In the genomic region with DNA sequence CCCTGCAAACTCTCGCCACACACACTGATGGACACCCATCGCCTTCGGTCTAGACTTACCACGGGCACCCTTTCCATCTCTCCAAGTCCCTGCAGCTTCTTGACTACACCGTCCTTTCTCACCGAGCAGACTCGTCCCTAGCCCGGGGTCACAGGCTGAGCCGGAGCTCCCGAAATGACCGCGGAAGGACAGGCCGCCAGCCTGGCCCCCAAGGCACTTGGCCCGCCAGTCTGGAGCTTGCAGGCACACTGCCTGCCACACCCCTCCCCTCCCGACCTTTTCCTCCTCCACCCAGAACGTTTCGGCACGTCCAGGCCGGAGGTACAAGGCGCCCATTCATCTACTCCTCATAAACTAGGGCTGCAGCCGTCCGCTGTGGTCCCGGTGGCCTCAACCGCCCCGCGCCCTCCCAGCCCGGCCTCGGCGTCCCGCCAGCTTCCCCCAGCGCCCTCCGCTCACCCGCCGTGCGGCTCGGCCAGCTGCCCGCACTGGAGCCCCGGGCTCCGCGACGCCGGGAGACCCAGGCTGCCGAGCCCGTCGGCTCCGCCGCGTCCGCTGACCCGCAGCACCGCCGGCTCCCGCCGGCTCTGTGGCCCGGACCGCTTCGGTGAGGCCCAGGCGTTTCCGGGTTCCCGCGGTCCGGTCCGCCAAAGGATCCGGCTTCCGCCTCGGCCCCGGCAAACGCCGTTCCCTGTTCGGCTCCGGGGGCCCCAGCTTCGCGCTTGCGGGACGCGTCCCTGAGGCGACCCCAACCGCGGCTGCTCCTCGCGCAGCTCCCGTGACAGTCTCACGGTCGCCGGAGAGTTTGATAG, we compare ENCODE assay signal across 8 mouse cellular contexts. TPM values are rescaled to one million over a fixed set of nuclear protein-coding genes. Genes with fewer than 3 reads are reported as not detected.
DNase-seq lines count a peak whose midpoint lies in the region; ATAC-seq lines count a peak whose summit lies in the region.

No protein-coding gene starts in this region.

- peak; percentile 76 for DNase-seq in R1 (ENCODE audit: low read depth, low spot score)
- peak; percentile 80 to 84 for DNase-seq in cerebellum, postnatal 36 days
- peak; percentile 74 to 81 for DNase-seq in frontal cortex, postnatal 36 days (ENCODE audit: low spot score in 2 of 2)
- peak; percentile 70 to 81 for DNase-seq in left cerebral cortex, adult 18-20 months (ENCODE audit: low spot score in 2 of 2)
- DNase-seq in lung, postnatal 4 days = peak; percentile 90 to 92
- DNase-seq in retina, postnatal 1 day = peak; percentile 79
- peak; percentile 68 to 85 for DNase-seq in urinary bladder, adult 18-20 months (ENCODE audit: low spot score in 2 of 2)

- under 1% methylated on average over 76 of the region's 85 CpGs for WGBS in hindbrain, embryonic 15.5 days

- peak overlapping the region; percentile 91 for H3K4me3 ChIP-seq in hindbrain, embryonic 15.5 days

- peaks cover 5% of the 10 kb centered on the region; the same call in 1 of the 2 replicates for H3K27me3 ChIP-seq in hindbrain, embryonic 15.5 days

- peak overlapping the region; percentile 89 for H3K4me2 ChIP-seq in hindbrain, embryonic 15.5 days

- peaks cover 14% of the 10 kb centered on the region for H3K4me1 ChIP-seq in hindbrain, embryonic 15.5 days (replicated peaks)

- peak; percentile 93 for ATAC-seq in hindbrain, embryonic 15.5 days (ENCODE audit: low FRiP score, low read depth)

- peak overlapping the region; percentile 89 for H3K9ac ChIP-seq in hindbrain, embryonic 15.5 days

- H3K27ac ChIP-seq in hindbrain, embryonic 15.5 days (replicated peaks) = peak overlapping the region; percentile 72

- H3K36me3 ChIP-seq in hindbrain, embryonic 15.5 days = 0 out of 2 replicates have a peak, but pooled peaks cover 2% of the 10 kb centered on the region

- no peaks in the 10 kb centered on the region for H3K9me3 ChIP-seq in hindbrain, embryonic 15.5 days

RNA-seq across cellular contexts. Expression of gene Slc35a3, which starts 0.8 kb away (rescaled TPM):
- 8.0 and 8.7 TPM in 2 replicates for polyA plus RNA-seq in hindbrain, embryonic 15.5 days (2015; fragmentation: Nextera tagmentation; extraction: Ambion mirVana)
- total RNA-seq in left cerebral cortex, adult 18-20 months (2021) = 10 to 100 TPM; 15.4 to 16.2 TPM

RNA-seq across cellular contexts. Expression of gene Gm43191, which starts 30.8 kb away (rescaled TPM):
- not detected in 2 replicates for polyA plus RNA-seq in hindbrain, embryonic 15.5 days (2015; fragmentation: Nextera tagmentation; extraction: Ambion mirVana)
- total RNA-seq in left cerebral cortex, adult 18-20 months (2021) = 1 to 10 TPM; 2.1 to 3.4 TPM

RNA-seq across cellular contexts. Expression of gene Mfsd14a, which starts 49.4 kb away (rescaled TPM):
- polyA plus RNA-seq in hindbrain, embryonic 15.5 days (2015; fragmentation: Nextera tagmentation; extraction: Ambion mirVana) = 60.6 and 65.4 TPM in 2 replicates
- total RNA-seq in left cerebral cortex, adult 18-20 months (2021) = 10 to 100 TPM; 52.7 to 57.1 TPM

Comparison
In these comparisons a context has a peak if more than half of its experiments do, and no peak if none do; other contexts are left out.
1. Peak in every context shown above with its lines: DNase-seq, ATAC-seq, H3K4me3 ChIP-seq and H3K27ac ChIP-seq.